Mouse (Mus musculus) right cerebral cortex, postnatal 25 days (tissue): ENCODE results near the gene Olfr530.

Experiments used
- DNase-seq: peaks from one replicate; pipeline ENCODE4 v3.0.0; 2022

The Olfr530 gene

GRCm38 (mm10) chr7:140376231-140376630, at the start of gene Olfr530:
Gene Olfr530 (minus strand): TSS chr7:140376331.
- no peak for DNase-seq

DNA sequence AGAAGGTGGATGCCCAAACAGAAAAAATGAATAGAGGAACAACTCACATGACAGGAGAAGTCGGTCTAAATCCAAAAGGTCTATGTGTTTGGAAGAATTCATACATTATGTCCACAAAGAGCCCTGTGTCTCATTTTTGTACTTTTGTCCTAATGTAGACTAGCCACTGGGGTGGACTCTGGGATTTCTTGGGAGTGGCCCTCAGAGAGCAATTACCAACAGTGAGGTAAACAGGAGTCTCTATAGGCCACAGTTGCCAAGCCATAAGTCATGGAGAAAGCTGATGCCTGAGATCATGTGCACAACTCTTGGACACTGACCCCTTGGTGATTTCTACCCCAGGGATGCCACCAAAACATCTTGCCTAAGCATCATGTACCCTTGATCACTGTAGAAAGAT, 45.4 kb upstream of the Olfr530 start, which contains the start of gene Olfr532:
Gene Olfr532, minus strand, starts transcription at position 101 of the 400 bp plus-strand sequence.
- no peak for DNase-seq

DNA sequence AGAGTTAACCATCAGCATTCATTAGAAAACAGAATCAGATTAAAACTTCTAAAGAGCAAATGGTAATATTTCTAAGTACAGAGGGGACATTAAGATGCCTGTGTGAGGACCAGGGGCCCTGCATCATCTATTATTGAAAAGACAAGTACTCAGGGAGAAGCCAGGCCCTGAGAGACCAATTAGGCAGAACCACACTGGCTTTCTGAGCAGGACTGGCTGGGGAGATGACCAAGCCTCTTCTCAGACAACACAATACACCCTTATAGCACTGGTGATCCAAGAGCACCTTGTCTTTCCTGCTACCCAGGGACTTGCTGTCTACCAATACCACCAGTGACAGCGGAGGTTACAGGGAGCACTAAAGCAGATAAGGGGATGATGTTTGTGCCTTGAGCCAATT, 26.7 kb upstream of the Olfr530 start, which contains the start of gene Olfr531:
Gene Olfr531, minus strand, starts transcription at position 101 of the 400 bp plus-strand sequence.
- no peak for DNase-seq

GRCm38 (mm10) chr7:140376911-140377310, 780 bp upstream of the Olfr530 start:
- DNase-seq = no peak

- no peak for DNase-seq
Observed at GRCm38 (mm10) chr7:140374300-140374699, 1.8 kb downstream of the Olfr530 start.

DNA sequence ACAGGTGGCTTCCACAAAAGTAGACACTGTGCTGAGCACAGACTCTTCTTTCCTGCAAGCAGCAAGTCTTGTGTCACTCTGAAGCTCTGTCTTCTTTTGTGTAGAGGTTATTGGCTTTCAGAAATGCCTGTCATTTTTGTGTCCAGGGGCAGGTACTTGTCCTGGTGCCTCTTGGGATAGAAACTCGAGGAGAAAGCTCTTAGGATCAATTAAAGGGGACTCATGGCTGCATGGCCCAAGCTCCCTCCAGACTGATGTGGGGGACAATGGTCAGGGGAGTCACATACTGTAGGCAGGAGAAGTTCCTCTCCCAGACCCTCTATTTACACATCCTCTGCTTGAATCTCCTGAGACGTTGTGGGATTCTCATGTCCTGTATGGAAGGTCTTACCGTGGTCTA, 14.6 kb downstream of the Olfr530 start, which contains the start of gene Olfr60:
Gene Olfr60, minus strand, starts transcription at position 101 of the 400 bp plus-strand sequence.
- no peak for DNase-seq

- DNase-seq = no peak
Observed at GRCm38 (mm10) chr7:140333717-140334116, 42.4 kb downstream of the Olfr530 start, which contains the start of gene Olfr527. Gene Olfr527 (plus strand): TSS chr7:140334017.

GRCm38 (mm10) chr7:140329766-140330304, 46.3 kb downstream of the Olfr530 start:
- no peak for DNase-seq
